Comparison of ENCODE assay signal across 10 mouse cellular contexts in the genomic region with DNA sequence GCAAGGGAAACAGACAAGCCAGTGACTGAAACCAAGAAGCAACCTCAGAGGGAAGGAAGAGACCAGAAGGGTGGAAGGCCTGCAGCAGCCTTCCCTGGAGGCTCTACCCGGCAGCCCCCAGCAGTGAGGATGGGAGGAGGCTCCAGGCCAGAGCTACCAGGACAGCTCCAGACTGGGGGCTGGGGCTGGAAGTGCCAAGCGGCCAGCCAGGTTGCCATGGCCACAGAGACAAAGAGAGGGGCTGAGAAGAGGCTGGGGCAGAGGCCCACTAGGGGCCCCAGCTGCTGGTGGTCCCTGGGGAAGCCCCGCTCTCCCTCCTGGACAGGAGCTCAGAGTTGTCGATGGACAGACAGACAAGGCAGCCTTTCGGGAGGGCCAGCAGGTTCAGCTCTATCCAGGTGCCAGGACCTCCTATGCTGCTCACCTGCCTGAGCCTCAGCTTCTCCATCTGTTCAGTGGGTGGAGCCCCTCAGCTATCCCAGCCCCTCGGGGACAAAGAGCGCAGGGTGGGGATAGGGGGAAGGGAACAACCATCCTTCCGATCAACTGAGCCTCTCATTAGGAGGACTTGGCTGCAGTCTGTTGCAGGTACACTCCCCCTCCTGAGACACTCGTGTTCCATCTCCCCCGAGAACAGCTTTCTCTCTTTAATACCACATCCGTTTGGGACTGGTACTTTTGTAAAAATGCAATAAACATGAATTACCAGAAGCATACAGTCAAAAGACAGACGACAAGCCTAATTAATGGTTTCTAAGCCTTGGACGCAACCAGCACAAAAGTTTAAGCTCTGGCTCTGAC. TPM values are rescaled to one million over a fixed set of nuclear protein-coding genes. Genes with fewer than 3 reads are reported as not detected.
A peak's percentile ranks its signal among the peaks of the same experiment; 100 is the strongest.
DNase-seq lines count a peak whose midpoint lies in the region; ATAC-seq and TF ChIP-seq lines count a peak whose summit lies in the region.
"Had no signal": no experiment of that assay in that cellular context is flagged by ENCODE, and none has a peak within 500 bp of the region (broad histone marks: within the 10 kb centered on the region; RNA-seq: fewer than 3 reads in every experiment).

No protein-coding gene starts in this region.

- WGBS in heart, embryonic 10.5 days: 48% methylated on average over 13 of the region's 13 CpGs
- 23% methylated on average over 12 of the region's 13 CpGs for WGBS in hindbrain, embryonic 12.5 days
- WGBS in midbrain, postnatal 0 days: 12% methylated on average over 13 of the region's 13 CpGs
- 40% methylated on average over 13 of the region's 13 CpGs for WGBS in kidney, embryonic 15.5 days

- H3K4me3 ChIP-seq in heart, embryonic 10.5 days: no peak overlapping the region
- no peak overlapping the region; the same call in 1 of the 2 replicates for H3K4me3 ChIP-seq in hindbrain, embryonic 12.5 days
- no peak overlapping the region for H3K4me3 ChIP-seq in midbrain, postnatal 0 days (ENCODE audit: low read depth, low read length)
- no peak overlapping the region for H3K4me3 ChIP-seq in kidney, embryonic 15.5 days (replicated peaks)
- no peak overlapping the region for H3K4me3 ChIP-seq in gastrocnemius, adult 2 months
- H3K4me3 ChIP-seq: stomach, embryonic 15.5 days had no signal

- H3K27ac ChIP-seq in heart, embryonic 10.5 days: peak overlapping the region; percentile 11; the same call in 1 of the 2 replicates
- peak overlapping the region; percentile 82 for H3K27ac ChIP-seq in hindbrain, embryonic 12.5 days
- H3K27ac ChIP-seq in midbrain, postnatal 0 days (ENCODE audit: low read depth, low read length): 0 out of 2 replicates have a peak overlapping the region, but pooled peaks have one; percentile 26
- no peak overlapping the region for H3K27ac ChIP-seq in kidney, embryonic 15.5 days
- H3K27ac ChIP-seq in gastrocnemius, adult 2 months: no peak overlapping the region
- H3K27ac ChIP-seq: stomach, embryonic 15.5 days had no signal

- peak; percentile 84 for ATAC-seq in hindbrain, embryonic 12.5 days (ENCODE audit: low FRiP score)
- ATAC-seq in midbrain, postnatal 0 days (ENCODE audit: low FRiP score): peak; percentile 72
- no peak for ATAC-seq in kidney, embryonic 15.5 days (replicated peaks; ENCODE audit: low FRiP score)

- H3K4me2 ChIP-seq in hindbrain, embryonic 12.5 days (replicated peaks): peak overlapping the region; percentile 31
- H3K4me2 ChIP-seq in midbrain, postnatal 0 days (ENCODE audit: low read depth, low read length, poor library complexity, severe bottlenecking): no peak overlapping the region
- no peak overlapping the region for H3K4me2 ChIP-seq in kidney, embryonic 15.5 days
- H3K4me2 ChIP-seq: lung, embryonic 14.5 days; stomach, embryonic 15.5 days had no signal

- no peaks in the 10 kb centered on the region for H3K27me3 ChIP-seq in heart, embryonic 10.5 days (ENCODE audit: insufficient read depth, poor library complexity, severe bottlenecking)
- H3K27me3 ChIP-seq in hindbrain, embryonic 12.5 days: no peaks in the 10 kb centered on the region; the same call in 1 of the 2 replicates
- H3K27me3 ChIP-seq in midbrain, postnatal 0 days (ENCODE audit: insufficient read depth, low read length): no peaks in the 10 kb centered on the region
- H3K27me3 ChIP-seq in kidney, embryonic 15.5 days: no peaks in the 10 kb centered on the region
- H3K27me3 ChIP-seq: stomach, embryonic 15.5 days had no signal

- no peaks in the 10 kb centered on the region for H3K9me3 ChIP-seq in heart, embryonic 10.5 days
- H3K9me3 ChIP-seq in hindbrain, embryonic 12.5 days (replicated peaks): no peaks in the 10 kb centered on the region
- H3K9me3 ChIP-seq in midbrain, postnatal 0 days (ENCODE audit: low read length): no peaks in the 10 kb centered on the region
- no peaks in the 10 kb centered on the region for H3K9me3 ChIP-seq in kidney, embryonic 15.5 days (replicated peaks)
- H3K9me3 ChIP-seq: stomach, embryonic 15.5 days had no signal

- H3K36me3 ChIP-seq in heart, embryonic 10.5 days: no peaks in the 10 kb centered on the region
- no peaks in the 10 kb centered on the region for H3K36me3 ChIP-seq in hindbrain, embryonic 12.5 days
- no peaks in the 10 kb centered on the region for H3K36me3 ChIP-seq in midbrain, postnatal 0 days (ENCODE audit: insufficient read depth, low read length)
- H3K36me3 ChIP-seq in kidney, embryonic 15.5 days: no peaks in the 10 kb centered on the region
- H3K36me3 ChIP-seq: stomach, embryonic 15.5 days had no signal

- no peak for DNase-seq in heart, embryonic 10.5 days (ENCODE audit: low spot score)
- DNase-seq in heart, postnatal 10 days: no peak
- peak; percentile 74 for DNase-seq in embryo, embryonic 9.5 days (ENCODE audit: extremely low spot score)
- DNase-seq in midbrain, postnatal 0 days (ENCODE audit: low spot score): peak; percentile 87
- no peak for DNase-seq in adrenal gland, adult 2 months
- DNase-seq in gastrocnemius, adult 2 months: no peak
- DNase-seq: lung, embryonic 14.5 days had no signal

- H3K4me1 ChIP-seq in heart, embryonic 10.5 days: peaks cover 57% of the 10 kb centered on the region
- peaks cover 80% of the 10 kb centered on the region for H3K4me1 ChIP-seq in hindbrain, embryonic 12.5 days
- H3K4me1 ChIP-seq in midbrain, postnatal 0 days (ENCODE audit: insufficient read depth, low read length): peaks cover 5% of the 10 kb centered on the region; the same call in 1 of the 2 replicates
- H3K4me1 ChIP-seq in kidney, embryonic 15.5 days: peaks cover 34% of the 10 kb centered on the region

- TF ChIP-seq CTCF in midbrain, postnatal 0 days (IDR thresholded peaks at IDR 0.05): no peak
- TF ChIP-seq CTCF in gastrocnemius, adult 2 months (IDR thresholded peaks at IDR 0.05): no peak

- intact Hi-C loops in heart, postnatal 10 days (cut with DNase I): no loop called here
- intact Hi-C loops in gastrocnemius, adult 2 months (cut with DNase I): no loop called here

- 0 out of 2 replicates have a peak overlapping the region, but pooled peaks have one; percentile 35 for H3K9ac ChIP-seq in hindbrain, embryonic 12.5 days
- H3K9ac ChIP-seq in midbrain, postnatal 0 days (replicated peaks; ENCODE audit: low read length, poor library complexity, severe bottlenecking): no peak overlapping the region
- no peak overlapping the region for H3K9ac ChIP-seq in kidney, embryonic 15.5 days
- H3K9ac ChIP-seq: lung, embryonic 14.5 days; stomach, embryonic 15.5 days had no signal

RNA-seq across cellular contexts. Expression of gene Prex1, which starts 34.5 kb away (rescaled TPM):
- polyA plus RNA-seq in heart, embryonic 10.5 days (2016; fragmentation: Nextera tagmentation; extraction: Ambion mirVana): 10.9 and 13.2 TPM in 2 replicates
- 10 to 100 TPM; 12.1 to 17.7 TPM for total RNA-seq in heart, postnatal 10 days (2021)
- 40.8 and 43.8 TPM in 2 replicates for polyA plus RNA-seq in hindbrain, embryonic 12.5 days (2016; fragmentation: Nextera tagmentation; extraction: Ambion mirVana)
- 37.1 and 53.8 TPM in 2 replicates for total RNA-seq in midbrain, postnatal 0 days (2014; rRNA removed)
- 17.4 and 18.0 TPM in 2 replicates for polyA plus RNA-seq in midbrain, postnatal 0 days (2015; fragmentation: Nextera tagmentation; extraction: Ambion mirVana)
- total RNA-seq in adrenal gland, adult 2 months (2021): 10 to 100 TPM; 11.2 to 18.2 TPM
- polyA plus RNA-seq in adrenal gland, adult 2 months (2012; rRNA removed): 35.4 and 37.9 TPM in 2 replicates
- 16.0 TPM in 2 replicates for polyA plus RNA-seq in kidney, embryonic 15.5 days (2015; fragmentation: Nextera tagmentation; extraction: Ambion mirVana)
- 1 to 10 TPM; 3.0 to 5.2 TPM for total RNA-seq in gastrocnemius, adult 2 months (2021)

Comparison
In these comparisons a context has a peak if more than half of its experiments do, and no peak if none do; other contexts are left out.
1. DNase-seq: peak in embryo, embryonic 9.5 days (single experiment) and midbrain, postnatal 0 days (single experiment); none in heart, embryonic 10.5 days (single experiment), heart, postnatal 10 days (0 of 2), adrenal gland, adult 2 months (single experiment) and gastrocnemius, adult 2 months (single experiment).
2. H3K27ac ChIP-seq: peak in heart, embryonic 10.5 days (single experiment), hindbrain, embryonic 12.5 days (single experiment) and midbrain, postnatal 0 days (single experiment); none in kidney, embryonic 15.5 days (single experiment) and gastrocnemius, adult 2 months (single experiment).